Mouse (Mus musculus): ENCODE results near the gene Spib. TPM values are rescaled to one million over a fixed set of nuclear protein-coding genes. Genes with fewer than 3 reads are reported as not detected.

Spib gene
- polyA plus RNA-seq, 1 experiment from 2014 or later = not detected

GRCm38 (mm10) chr7:44486927-44487575 is 44.8 kb downstream of the Spib start:
- Histone ChIP-seq H3K27ac (ENCODE audit: low read depth, low read length) (0 out of 2 replicates have a peak overlapping the region, but pooled peaks have one; percentile 27), H3K9me3 (replicated peaks; ENCODE audit: control insufficient read depth, low read length) (no peaks in the 10 kb centered on the region), H3K9ac (ENCODE audit: low read length) (no peak overlapping the region), H3K36me3 (ENCODE audit: control insufficient read depth, insufficient read depth, low read length) (peaks cover 43% of the 10 kb centered on the region), H3K4me1 (ENCODE audit: control insufficient read depth, insufficient read depth, low read length) (no peaks in the 10 kb centered on the region), H3K27me3 (replicated peaks; ENCODE audit: control insufficient read depth, insufficient read depth, low read length) (no peaks in the 10 kb centered on the region), H3K4me3 (ENCODE audit: low read depth, low read length) (no peak overlapping the region), H3K4me2 (ENCODE audit: low read length) (no peak overlapping the region)
- 60% methylated on average over 13 of the region's 13 CpGs for WGBS
- ATAC-seq (no peak), DNase-seq (ENCODE audit: low spot score) (no peak)

- no peak overlapping the region for H3K9ac ChIP-seq (ENCODE audit: low read length)
- no peaks in the 10 kb centered on the region for H3K4me1 ChIP-seq (ENCODE audit: control insufficient read depth, insufficient read depth, low read length)
- no peaks in the 10 kb centered on the region; the same call in 1 of the 2 replicates for H3K27me3 ChIP-seq (replicated peaks; ENCODE audit: control insufficient read depth, insufficient read depth, low read length)
- no peak overlapping the region for H3K27ac ChIP-seq (ENCODE audit: low read depth, low read length)
- 69% methylated on average over 7 of the region's 7 CpGs for WGBS
- no peak for ATAC-seq
- no peaks in the 10 kb centered on the region for H3K9me3 ChIP-seq (replicated peaks; ENCODE audit: control insufficient read depth, low read length)
- H3K4me3 ChIP-seq (ENCODE audit: low read depth, low read length) = no peak overlapping the region
- H3K4me2 ChIP-seq (ENCODE audit: low read length) = no peak overlapping the region
- no peak for DNase-seq (ENCODE audit: low spot score)
- peaks cover 29% of the 10 kb centered on the region for H3K36me3 ChIP-seq (ENCODE audit: control insufficient read depth, insufficient read depth, low read length)
These were observed 46.2 kb downstream of the Spib start for GRCm38 (mm10) chr7:44485572-44486195.

GRCm38 (mm10) chr7:44484841-44485571 is 46.9 kb downstream of the Spib start:
- Histone ChIP-seq H3K4me2 (ENCODE audit: low read length) (no peak overlapping the region), H3K36me3 (ENCODE audit: control insufficient read depth, insufficient read depth, low read length) (peaks cover 22% of the 10 kb centered on the region), H3K4me3 (ENCODE audit: low read depth, low read length) (no peak overlapping the region), H3K27me3 (replicated peaks; ENCODE audit: control insufficient read depth, insufficient read depth, low read length) (no peaks in the 10 kb centered on the region; the same call in 1 of the 2 replicates), H3K27ac (ENCODE audit: low read depth, low read length) (no peak overlapping the region), H3K9ac (ENCODE audit: low read length) (no peak overlapping the region), H3K9me3 (replicated peaks; ENCODE audit: control insufficient read depth, low read length) (no peaks in the 10 kb centered on the region), H3K4me1 (ENCODE audit: control insufficient read depth, insufficient read depth, low read length) (no peaks in the 10 kb centered on the region)
- 34% methylated on average over 5 of the region's 5 CpGs for WGBS
- DNase-seq (ENCODE audit: low spot score) = peak; percentile 90
- ATAC-seq = peak; percentile 83

- DNase-seq (ENCODE audit: low spot score) = no peak
These were observed 47.8 kb downstream of the Spib start for GRCm38 (mm10) chr7:44484109-44484508.

GRCm38 (mm10) chr7:44482836-44483435 is 48.9 kb downstream of the Spib start:
- no peak for DNase-seq (ENCODE audit: low spot score)
- Histone ChIP-seq H3K4me3 (ENCODE audit: low read depth, low read length) (no peak overlapping the region), H3K9ac (ENCODE audit: low read length) (no peak overlapping the region), H3K4me1 (ENCODE audit: control insufficient read depth, insufficient read depth, low read length) (no peaks in the 10 kb centered on the region), H3K27ac (ENCODE audit: low read depth, low read length) (no peak overlapping the region), H3K4me2 (ENCODE audit: low read length) (no peak overlapping the region), H3K27me3 (replicated peaks; ENCODE audit: control insufficient read depth, insufficient read depth, low read length) (no peaks in the 10 kb centered on the region; the same call in 1 of the 2 replicates), H3K36me3 (ENCODE audit: control insufficient read depth, insufficient read depth, low read length) (peaks cover 3% of the 10 kb centered on the region; the same call in 1 of the 2 replicates), H3K9me3 (replicated peaks; ENCODE audit: control insufficient read depth, low read length) (no peaks in the 10 kb centered on the region)
- ATAC-seq = no peak
- 74% methylated on average over 3 of the region's 3 CpGs for WGBS

More at GRCm38 (mm10) chr7:44484109-44484508, 47.8 kb downstream of the Spib start:
- 88% methylated on average over 1 of the region's 1 CpGs for WGBS
- Histone ChIP-seq H3K4me3 (ENCODE audit: low read depth, low read length) (no peak overlapping the region), H3K27ac (ENCODE audit: low read depth, low read length) (no peak overlapping the region), H3K9ac (ENCODE audit: low read length) (no peak overlapping the region), H3K4me2 (ENCODE audit: low read length) (no peak overlapping the region), H3K9me3 (replicated peaks; ENCODE audit: control insufficient read depth, low read length) (no peaks in the 10 kb centered on the region), H3K4me1 (ENCODE audit: control insufficient read depth, insufficient read depth, low read length) (no peaks in the 10 kb centered on the region), H3K27me3 (replicated peaks; ENCODE audit: control insufficient read depth, insufficient read depth, low read length) (no peaks in the 10 kb centered on the region; the same call in 1 of the 2 replicates), H3K36me3 (ENCODE audit: control insufficient read depth, insufficient read depth, low read length) (peaks cover 13% of the 10 kb centered on the region)
- ATAC-seq = no peak

Small RNA genes lying within 50 kb of the gene (microRNA-seq; reads per million reads assigned to microRNA genes)
- gene Mir7053 = not detected

Other genes starting within 250 kb of the Spib start
- 3.7 and 4.5 TPM in 2 replicates for gene Clec11a, start 225.2 kb downstream of the Spib start, polyA plus RNA-seq (2014; fragmentation: Nextera tagmentation; extraction: Ambion mirVana)
- 9.5 and 15.1 TPM in 2 replicates for gene Shank1, start 221.8 kb downstream of the Spib start, polyA plus RNA-seq (2014; fragmentation: Nextera tagmentation; extraction: Ambion mirVana)
- gene Syt3, start 148.0 kb downstream of the Spib start, polyA plus RNA-seq (2014; fragmentation: Nextera tagmentation; extraction: Ambion mirVana) = 19.0 and 25.3 TPM in 2 replicates
- 0.63 and 0.86 TPM in 2 replicates for gene 1700008O03Rik, start 146.3 kb downstream of the Spib start, polyA plus RNA-seq (2014; fragmentation: Nextera tagmentation; extraction: Ambion mirVana)
- 20.8 and 22.1 TPM in 2 replicates for gene Lrrc4b, start 103.1 kb downstream of the Spib start, polyA plus RNA-seq (2014; fragmentation: Nextera tagmentation; extraction: Ambion mirVana)
- 5.3 TPM in 2 replicates for gene Aspdh, start 66.7 kb downstream of the Spib start, polyA plus RNA-seq (2014; fragmentation: Nextera tagmentation; extraction: Ambion mirVana)
- gene Josd2, start 64.1 kb downstream of the Spib start, polyA plus RNA-seq (2014; fragmentation: Nextera tagmentation; extraction: Ambion mirVana) = 49.3 and 50.5 TPM in 2 replicates
- 147 and 154 TPM in 2 replicates for gene Emc10, start 35.5 kb downstream of the Spib start, polyA plus RNA-seq (2014; fragmentation: Nextera tagmentation; extraction: Ambion mirVana)
- gene Fam71e1, start 35.5 kb downstream of the Spib start, polyA plus RNA-seq (2014; fragmentation: Nextera tagmentation; extraction: Ambion mirVana) = 13.0 and 24.0 TPM in 2 replicates
- 0.10 TPM in 2 replicates for gene Mybpc2, start 7.4 kb downstream of the Spib start, polyA plus RNA-seq (2014; fragmentation: Nextera tagmentation; extraction: Ambion mirVana)
- 32.6 and 33.0 TPM in 2 replicates for gene Pold1, start 16.8 kb upstream of the Spib start, polyA plus RNA-seq (2014; fragmentation: Nextera tagmentation; extraction: Ambion mirVana)
- 72.6 and 78.2 TPM in 2 replicates for gene Nr1h2, start 21.9 kb upstream of the Spib start, polyA plus RNA-seq (2014; fragmentation: Nextera tagmentation; extraction: Ambion mirVana)
- 0.74 and 0.79 TPM in 2 replicates for gene Napsa, start 40.3 kb upstream of the Spib start, polyA plus RNA-seq (2014; fragmentation: Nextera tagmentation; extraction: Ambion mirVana)
- 2.1 and 2.2 TPM in 2 replicates for gene Kcnc3, start 58.6 kb upstream of the Spib start, polyA plus RNA-seq (2014; fragmentation: Nextera tagmentation; extraction: Ambion mirVana)
- gene Myh14, start 138.8 kb upstream of the Spib start, polyA plus RNA-seq (2014; fragmentation: Nextera tagmentation; extraction: Ambion mirVana) = 0.74 and 1.1 TPM in 2 replicates
- not detected in 2 replicates for gene Izumo2, start 176.7 kb upstream of the Spib start, polyA plus RNA-seq (2014; fragmentation: Nextera tagmentation; extraction: Ambion mirVana)
- gene Vrk3, start 216.3 kb upstream of the Spib start, polyA plus RNA-seq (2014; fragmentation: Nextera tagmentation; extraction: Ambion mirVana) = 32.0 and 33.5 TPM in 2 replicates
- gene Zfp473, start 219.0 kb upstream of the Spib start, polyA plus RNA-seq (2014; fragmentation: Nextera tagmentation; extraction: Ambion mirVana) = 1.2 and 1.3 TPM in 2 replicates